Mouse (Mus musculus) hindbrain, postnatal 0 days (tissue): Measurements from ENCODE around the gene Olfr186. TPM values are rescaled to one million over a fixed set of nuclear protein-coding genes. Genes with fewer than 3 reads are reported as not detected.
"Not testable (repeated sequence)": the region's sequence is repeated elsewhere in the genome, so short reads cannot be mapped to it uniquely, and the experiment has no call there.

Source experiments
- ATAC-seq: fragments of 200-750 bp; cut with Nextera tagmentation; 2 replicates; pipeline ENCODE4 v1.8.0; 2017; ENCODE audit warnings: mild to moderate bottlenecking, moderate TSS enrichment, moderate library complexity
- DNase-seq: peaks from one replicate; pipeline ENCODE4 v3.0.0-alpha.2; 2015; ENCODE audit warnings: low spot score
- H3K27ac ChIP-seq: fragments of 300-500 bp; sonication (generic); 2 replicates; pipeline ENCODE4 v1.5.1; 2014; ENCODE audit warnings: mild to moderate bottlenecking
- H3K27me3 ChIP-seq: fragments of 300-500 bp; sonication (generic); 2 replicates; pipeline ENCODE4 v1.6.1; 2014; ENCODE audit warnings: low read length, mixed read lengths; ENCODE audit not compliant: insufficient read depth
- H3K36me3 ChIP-seq: fragments of 300-500 bp; sonication (generic); 2 replicates; pipeline ENCODE4 v1.6.1; 2014; ENCODE audit warnings: low read length, mixed read lengths; ENCODE audit not compliant: insufficient read depth
- H3K4me1 ChIP-seq: fragments of 300-500 bp; sonication (generic); 2 replicates; pipeline ENCODE4 v1.6.1; 2014; ENCODE audit warnings: antibody characterized with exemption, low read length, mixed read lengths; ENCODE audit not compliant: insufficient read depth
- H3K4me2 ChIP-seq: fragments of 300-500 bp; sonication (generic); 2 replicates; pipeline ENCODE4 v1.6.1; 2014; ENCODE audit warnings: low read depth, mild to moderate bottlenecking, low read length, moderate library complexity, mixed read lengths
- H3K4me3 ChIP-seq: fragments of 300-500 bp; sonication (generic); 2 replicates; pipeline ENCODE4 v1.5.1; 2014; ENCODE audit warnings: low read length
- H3K9ac ChIP-seq: fragments of 300-500 bp; sonication (generic); replicated peaks from 2 replicates; pipeline ENCODE4 v1.6.1; 2014; ENCODE audit warnings: mild to moderate bottlenecking, low read length, moderate library complexity, mixed read lengths
- H3K9me3 ChIP-seq: fragments of 300-500 bp; sonication (generic); 2 replicates; pipeline ENCODE4 v1.6.1; 2016; ENCODE audit warnings: low read length, mixed read lengths
- CTCF ChIP-seq: IDR thresholded peaks from 2 replicates; pipeline ENCODE4 v1.5.1; 2016; ENCODE audit warnings: antibody characterized with exemption, control low read depth, low read depth
- WGBS: fragments of 180-500 bp; shearing (Covaris S2); extraction: QIAGEN DNeasy Blood & Tissue Kit; methylation state at CpG from one replicate; pipeline ENCODE4 v1.1.7; 2014; 5-methylcytosine and 5-hydroxymethylcytosine counted together
- polyA plus RNA-seq: library from polyadenylated mRNA; unstranded; fragments of >200 nt; fragmentation: Nextera tagmentation; extraction: Ambion mirVana; gene quantifications from 2 replicates; pipeline ENCODE4 v1.2.1, GENCODE M21; 2015
- total RNA-seq: library from RNA; depleted of rRNA; stranded (reverse); fragments of >200 nt; gene quantifications from 2 replicates; pipeline ENCODE4 v1.2.3, GENCODE M21; 2014; rRNA removed

Gene Olfr186
- total RNA-seq (not detected in 2 replicates), polyA plus RNA-seq (not detected in 2 replicates)

- Histone ChIP-seq H3K4me2 (no peak within 1 kb of the TSS), H3K27me3 (no peaks in the 10 kb centered on the region), H3K27ac (no peak within 1 kb of the TSS), H3K36me3 (no peaks in the 10 kb centered on the region), H3K4me1 (no peaks in the 10 kb centered on the region), H3K9ac (no peak within 1 kb of the TSS), H3K4me3 (no peak within 1 kb of the TSS), H3K9me3 (no peaks in the 10 kb centered on the region)
- no peak for TF ChIP-seq CTCF
- DNase-seq: no peak
- no peak for ATAC-seq
- WGBS: 94% methylated on average over 4 of the region's 4 CpGs
Measured at GRCm38 (mm10) chr16:59030191-59030590, at the start of gene Olfr186. Olfr186 (minus strand) TSS chr16:59030291.

- TF ChIP-seq CTCF: no peak
- no peaks in the 10 kb centered on the region for H3K4me1 ChIP-seq
- H3K36me3 ChIP-seq: no peaks in the 10 kb centered on the region
- no peaks in the 10 kb centered on the region for H3K27me3 ChIP-seq
- DNase-seq (no peak), ATAC-seq (no peak)
- no peak within 1 kb of the TSS for H3K4me2 ChIP-seq
- no peak within 1 kb of the TSS for H3K4me3 ChIP-seq
- H3K9me3 ChIP-seq: no peaks in the 10 kb centered on the region
- no peak within 1 kb of the TSS for H3K9ac ChIP-seq
- WGBS: 90% methylated on average over 5 of the region's 5 CpGs
- H3K27ac ChIP-seq: no peak within 1 kb of the TSS
Measured at GRCm38 (mm10) chr16:59077905-59078304, 47.8 kb upstream of the Olfr186 start, which contains the start of gene Olfr190. Olfr190 (minus strand) TSS chr16:59078005.

- DNase-seq (no peak), ATAC-seq (no peak)
- Histone ChIP-seq H3K27me3 (no peaks in the 10 kb centered on the region), H3K4me2 (no peak overlapping the region), H3K4me3 (no peak overlapping the region), H3K9me3 (no peaks in the 10 kb centered on the region), H3K4me1 (no peaks in the 10 kb centered on the region), H3K36me3 (no peaks in the 10 kb centered on the region), H3K9ac (no peak overlapping the region), H3K27ac (no peak overlapping the region)
- WGBS: 93% methylated on average over 1 of the region's 1 CpGs
- TF ChIP-seq CTCF: no peak
Measured at GRCm38 (mm10) chr16:59073520-59073919, 43.4 kb upstream of the Olfr186 start.

GRCm38 (mm10) chr16:59071755-59072154, 41.7 kb upstream of the Olfr186 start:
- H3K27me3 ChIP-seq: no peaks in the 10 kb centered on the region
- no peak for TF ChIP-seq CTCF
- no peak for DNase-seq
- no peaks in the 10 kb centered on the region for H3K36me3 ChIP-seq
- H3K9me3 ChIP-seq: no peaks in the 10 kb centered on the region
- H3K4me1 ChIP-seq: no peaks in the 10 kb centered on the region
- no peak overlapping the region for H3K4me2 ChIP-seq
- no peak overlapping the region for H3K27ac ChIP-seq
- H3K4me3 ChIP-seq: no peak overlapping the region
- no peak for ATAC-seq
- H3K9ac ChIP-seq: no peak overlapping the region

- not testable (repeated sequence) for H3K4me2 ChIP-seq, H3K9ac ChIP-seq, H3K27me3 ChIP-seq, H3K27ac ChIP-seq, H3K36me3 ChIP-seq, H3K9me3 ChIP-seq, H3K4me1 ChIP-seq, H3K4me3 ChIP-seq, DNase-seq
- WGBS: 70% methylated on average over 3 of the region's 3 CpGs
- ATAC-seq: peak; percentile 70; the same call in 1 of the 2 replicates
Measured at GRCm38 (mm10) chr16:59062411-59062810, 32.3 kb upstream of the Olfr186 start.

GRCm38 (mm10) chr16:59049286-59049685, 19.2 kb upstream of the Olfr186 start:
- H3K4me3 ChIP-seq, H3K9ac ChIP-seq, H3K27me3 ChIP-seq, H3K36me3 ChIP-seq, H3K4me2 ChIP-seq, DNase-seq, ATAC-seq, H3K27ac ChIP-seq, H3K4me1 ChIP-seq, H3K9me3 ChIP-seq: not testable (repeated sequence)
- WGBS: 94% methylated on average over 2 of the region's 2 CpGs

- Histone ChIP-seq H3K9ac (no peak overlapping the region), H3K27me3 (no peaks in the 10 kb centered on the region), H3K4me2 (no peak overlapping the region), H3K27ac (no peak overlapping the region), H3K36me3 (no peaks in the 10 kb centered on the region), H3K4me1 (no peaks in the 10 kb centered on the region), H3K4me3 (no peak overlapping the region), H3K9me3 (no peaks in the 10 kb centered on the region)
- DNase-seq (no peak), ATAC-seq (no peak)
- no peak for TF ChIP-seq CTCF
- WGBS: 77% methylated on average over 1 of the region's 1 CpGs
Measured at GRCm38 (mm10) chr16:59048860-59049259, 18.8 kb upstream of the Olfr186 start.
